Mouse (Mus musculus): ENCODE results near the gene Ghdc. TPM values are rescaled to one million over a fixed set of nuclear protein-coding genes. Genes with fewer than 3 reads are reported as not detected.
"Not testable (repeated sequence)": the region's sequence is repeated elsewhere in the genome, so short reads cannot be mapped to it uniquely, and the experiment has no call there.

The Ghdc gene
- polyA plus RNA-seq, 1 experiment from 2014 or later = 2.6 TPM

DNA sequence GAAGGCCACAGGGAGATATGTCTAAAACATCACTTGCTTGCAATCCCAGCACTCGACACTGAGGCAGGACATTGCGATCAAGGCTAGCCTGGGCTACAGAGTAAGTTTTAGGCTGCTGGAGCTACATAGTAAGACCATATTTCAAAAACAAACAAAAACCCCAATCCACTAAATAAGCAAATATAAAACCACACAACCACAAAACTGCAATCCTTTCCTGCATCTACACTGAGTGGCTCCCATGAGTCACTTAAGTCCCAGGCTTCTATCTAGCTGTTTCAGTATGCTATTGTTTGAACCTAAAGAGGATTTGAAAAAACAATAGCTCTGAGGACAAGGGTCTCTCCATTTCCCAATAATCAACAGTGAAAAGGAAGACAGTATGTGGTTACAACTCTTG lies 24.6 kb upstream of the Ghdc start:
- Histone ChIP-seq H3K9ac (ENCODE audit: low read length) (no peak overlapping the region), H3K9me3 (ENCODE audit: control insufficient read depth, low read length) (no peaks in the 10 kb centered on the region), H3K4me2 (ENCODE audit: low read depth, severe bottlenecking) (no peak overlapping the region), H3K4me3 (ENCODE audit: low read depth, low read length) (no peak overlapping the region), H3K27ac (replicated peaks; ENCODE audit: low read depth, low read length) (no peak overlapping the region), H3K36me3 (ENCODE audit: control insufficient read depth, insufficient read depth, low read length) (no peaks in the 10 kb centered on the region), H3K27me3 (ENCODE audit: control insufficient read depth, insufficient read depth, low read length) (no peaks in the 10 kb centered on the region), H3K4me1 (ENCODE audit: control insufficient read depth, insufficient read depth, low read length) (0 out of 2 replicates have a peak, but pooled peaks cover 3% of the 10 kb centered on the region)
- 97% methylated on average over 2 of the region's 2 CpGs for WGBS
- no peak for ATAC-seq (ENCODE audit: insufficient number of reproducible peaks, low FRiP score, low TSS enrichment, low read depth)
- DNase-seq (ENCODE audit: low spot score) = no peak

- WGBS = 89% methylated on average over 2 of the region's 2 CpGs
- H3K9me3 ChIP-seq (ENCODE audit: control insufficient read depth, low read length) = no peaks in the 10 kb centered on the region
- H3K4me2 ChIP-seq (ENCODE audit: low read depth, severe bottlenecking) = no peak overlapping the region
- H3K4me3 ChIP-seq (ENCODE audit: low read depth, low read length) = no peak overlapping the region
- no peaks in the 10 kb centered on the region for H3K36me3 ChIP-seq (ENCODE audit: control insufficient read depth, insufficient read depth, low read length)
- H3K4me1 ChIP-seq (ENCODE audit: control insufficient read depth, insufficient read depth, low read length) = peaks cover 8% of the 10 kb centered on the region
- DNase-seq (ENCODE audit: low spot score) (no peak), ATAC-seq (ENCODE audit: insufficient number of reproducible peaks, low FRiP score, low TSS enrichment, low read depth) (no peak)
- H3K9ac ChIP-seq (ENCODE audit: low read length) = no peak overlapping the region
- H3K27ac ChIP-seq (replicated peaks; ENCODE audit: low read depth, low read length) = no peak overlapping the region
- no peaks in the 10 kb centered on the region for H3K27me3 ChIP-seq (ENCODE audit: control insufficient read depth, insufficient read depth, low read length)
These were observed 20.8 kb upstream of the Ghdc start for GRCm38 (mm10) chr11:100791457-100792049.

- WGBS = 91% methylated on average over 9 of the region's 9 CpGs
- DNase-seq (ENCODE audit: low spot score); H3K27ac ChIP-seq (replicated peaks; ENCODE audit: low read depth, low read length); H3K4me3 ChIP-seq (ENCODE audit: low read depth, low read length); H3K4me1 ChIP-seq (ENCODE audit: control insufficient read depth, insufficient read depth, low read length); H3K9me3 ChIP-seq (ENCODE audit: control insufficient read depth, low read length); H3K9ac ChIP-seq (ENCODE audit: low read length); ATAC-seq (ENCODE audit: insufficient number of reproducible peaks, low FRiP score, low TSS enrichment, low read depth); H3K4me2 ChIP-seq (ENCODE audit: low read depth, severe bottlenecking); H3K27me3 ChIP-seq (ENCODE audit: control insufficient read depth, insufficient read depth, low read length); H3K36me3 ChIP-seq (ENCODE audit: control insufficient read depth, insufficient read depth, low read length): not testable (repeated sequence)
These were observed 19.9 kb upstream of the Ghdc start for GRCm38 (mm10) chr11:100790644-100791043.

DNA sequence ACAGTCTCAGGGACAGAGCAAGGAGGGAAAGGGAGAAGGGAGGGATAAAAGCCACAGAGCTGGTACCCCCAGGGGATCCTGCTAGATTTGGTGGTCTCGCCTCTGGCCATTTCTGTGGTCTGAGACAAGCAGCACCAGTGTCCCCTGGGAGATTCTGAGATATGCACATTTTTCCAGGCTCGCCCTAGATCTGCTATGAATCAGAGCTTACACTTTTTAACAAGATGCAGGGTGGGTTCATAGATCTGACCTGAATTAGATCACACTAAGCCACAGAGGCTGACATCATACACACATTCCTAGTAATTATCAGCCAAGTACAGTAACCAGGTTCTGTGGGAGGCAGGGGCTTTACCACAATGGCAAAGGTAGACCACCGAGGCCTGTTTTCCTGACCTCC lies 18.9 kb upstream of the Ghdc start:
- ATAC-seq (ENCODE audit: insufficient number of reproducible peaks, low FRiP score, low TSS enrichment, low read depth) (no peak), DNase-seq (ENCODE audit: low spot score) (no peak)
- H3K4me3 ChIP-seq (ENCODE audit: low read depth, low read length) = no peak overlapping the region
- 86% methylated on average over 3 of the region's 3 CpGs for WGBS
- H3K36me3 ChIP-seq (ENCODE audit: control insufficient read depth, insufficient read depth, low read length) = no peaks in the 10 kb centered on the region
- H3K9me3 ChIP-seq (ENCODE audit: control insufficient read depth, low read length) = no peaks in the 10 kb centered on the region
- H3K9ac ChIP-seq (ENCODE audit: low read length) = no peak overlapping the region
- no peak overlapping the region for H3K27ac ChIP-seq (replicated peaks; ENCODE audit: low read depth, low read length)
- H3K27me3 ChIP-seq (ENCODE audit: control insufficient read depth, insufficient read depth, low read length) = no peaks in the 10 kb centered on the region
- H3K4me1 ChIP-seq (ENCODE audit: control insufficient read depth, insufficient read depth, low read length) = peaks cover 8% of the 10 kb centered on the region
- H3K4me2 ChIP-seq (ENCODE audit: low read depth, severe bottlenecking) = no peak overlapping the region

GRCm38 (mm10) chr11:100785774-100786173 lies 15.0 kb upstream of the Ghdc start:
- H3K4me1 ChIP-seq (ENCODE audit: control insufficient read depth, insufficient read depth, low read length) = peaks cover 8% of the 10 kb centered on the region
- H3K4me3 ChIP-seq (ENCODE audit: low read depth, low read length) = no peak overlapping the region
- 93% methylated on average over 2 of the region's 2 CpGs for WGBS
- no peak overlapping the region for H3K27ac ChIP-seq (replicated peaks; ENCODE audit: low read depth, low read length)
- no peaks in the 10 kb centered on the region for H3K27me3 ChIP-seq (ENCODE audit: control insufficient read depth, insufficient read depth, low read length)
- DNase-seq (ENCODE audit: low spot score) (no peak), ATAC-seq (ENCODE audit: insufficient number of reproducible peaks, low FRiP score, low TSS enrichment, low read depth) (no peak)
- no peak overlapping the region for H3K4me2 ChIP-seq (ENCODE audit: low read depth, severe bottlenecking)
- peaks cover 2% of the 10 kb centered on the region; the same call in 1 of the 2 replicates for H3K36me3 ChIP-seq (ENCODE audit: control insufficient read depth, insufficient read depth, low read length)
- no peaks in the 10 kb centered on the region for H3K9me3 ChIP-seq (ENCODE audit: control insufficient read depth, low read length)
- H3K9ac ChIP-seq (ENCODE audit: low read length) = no peak overlapping the region

DNA sequence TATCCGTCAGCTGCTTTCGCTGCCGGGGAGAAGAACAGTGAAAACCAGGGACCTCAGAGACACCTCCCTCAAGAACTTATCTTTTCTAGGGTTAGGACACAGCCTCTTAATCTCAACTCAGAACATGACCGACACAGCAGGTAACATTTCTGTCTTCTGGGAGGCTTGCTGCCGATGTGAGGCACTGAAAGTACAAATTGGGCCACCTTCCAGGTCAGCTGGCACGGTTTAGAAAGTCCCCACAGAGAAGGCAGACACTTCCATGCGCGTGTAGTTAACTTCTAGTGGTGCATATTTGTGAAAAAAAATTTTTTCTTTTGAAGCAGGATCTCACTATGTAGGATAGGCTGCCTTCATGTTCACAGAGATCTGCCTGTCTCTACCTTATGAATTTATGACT lies 13.5 kb upstream of the Ghdc start:
- ATAC-seq (ENCODE audit: insufficient number of reproducible peaks, low FRiP score, low TSS enrichment, low read depth) = no peak
- Histone ChIP-seq H3K4me3 (ENCODE audit: low read depth, low read length) (no peak overlapping the region), H3K9ac (ENCODE audit: low read length) (no peak overlapping the region), H3K4me1 (ENCODE audit: control insufficient read depth, insufficient read depth, low read length) (peaks cover 8% of the 10 kb centered on the region), H3K27ac (replicated peaks; ENCODE audit: low read depth, low read length) (no peak overlapping the region), H3K9me3 (ENCODE audit: control insufficient read depth, low read length) (no peaks in the 10 kb centered on the region), H3K36me3 (ENCODE audit: control insufficient read depth, insufficient read depth, low read length) (peaks cover 2% of the 10 kb centered on the region; the same call in 1 of the 2 replicates), H3K4me2 (ENCODE audit: low read depth, severe bottlenecking) (no peak overlapping the region), H3K27me3 (ENCODE audit: control insufficient read depth, insufficient read depth, low read length) (no peaks in the 10 kb centered on the region)
- WGBS = 87% methylated on average over 8 of the region's 8 CpGs
- no peak for DNase-seq (ENCODE audit: low spot score)

DNA sequence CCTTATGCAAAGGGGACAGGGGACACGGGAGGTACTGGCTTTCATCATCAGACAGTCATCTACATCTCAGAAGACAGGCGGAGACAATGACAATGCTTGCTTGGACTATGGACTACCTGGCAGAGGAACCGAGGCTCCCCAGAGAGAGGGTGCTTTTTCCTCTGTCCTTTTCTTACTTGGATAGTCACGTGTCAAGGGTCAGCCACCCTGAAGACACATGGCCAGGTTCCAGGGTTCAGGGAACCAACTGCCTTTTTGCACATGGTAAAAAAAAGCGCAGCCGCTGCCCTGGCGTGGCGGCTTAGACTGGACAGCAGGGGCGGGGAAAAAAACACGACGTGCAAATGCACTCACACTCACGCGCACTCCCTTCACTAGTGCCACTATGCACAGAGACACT lies 11.8 kb upstream of the Ghdc start:
- no peak overlapping the region for H3K4me2 ChIP-seq (ENCODE audit: low read depth, severe bottlenecking)
- DNase-seq (ENCODE audit: low spot score) (no peak), ATAC-seq (ENCODE audit: insufficient number of reproducible peaks, low FRiP score, low TSS enrichment, low read depth) (no peak)
- H3K27me3 ChIP-seq (ENCODE audit: control insufficient read depth, insufficient read depth, low read length) = no peaks in the 10 kb centered on the region
- 90% methylated on average over 13 of the region's 13 CpGs for WGBS
- H3K9ac ChIP-seq (ENCODE audit: low read length) = no peak overlapping the region
- no peaks in the 10 kb centered on the region for H3K9me3 ChIP-seq (ENCODE audit: control insufficient read depth, low read length)
- H3K36me3 ChIP-seq (ENCODE audit: control insufficient read depth, insufficient read depth, low read length) = peaks cover 2% of the 10 kb centered on the region; the same call in 1 of the 2 replicates
- no peak overlapping the region for H3K4me3 ChIP-seq (ENCODE audit: low read depth, low read length)
- no peak overlapping the region for H3K27ac ChIP-seq (replicated peaks; ENCODE audit: low read depth, low read length)
- H3K4me1 ChIP-seq (ENCODE audit: control insufficient read depth, insufficient read depth, low read length) = 0 out of 2 replicates have a peak, but pooled peaks cover 3% of the 10 kb centered on the region

DNA sequence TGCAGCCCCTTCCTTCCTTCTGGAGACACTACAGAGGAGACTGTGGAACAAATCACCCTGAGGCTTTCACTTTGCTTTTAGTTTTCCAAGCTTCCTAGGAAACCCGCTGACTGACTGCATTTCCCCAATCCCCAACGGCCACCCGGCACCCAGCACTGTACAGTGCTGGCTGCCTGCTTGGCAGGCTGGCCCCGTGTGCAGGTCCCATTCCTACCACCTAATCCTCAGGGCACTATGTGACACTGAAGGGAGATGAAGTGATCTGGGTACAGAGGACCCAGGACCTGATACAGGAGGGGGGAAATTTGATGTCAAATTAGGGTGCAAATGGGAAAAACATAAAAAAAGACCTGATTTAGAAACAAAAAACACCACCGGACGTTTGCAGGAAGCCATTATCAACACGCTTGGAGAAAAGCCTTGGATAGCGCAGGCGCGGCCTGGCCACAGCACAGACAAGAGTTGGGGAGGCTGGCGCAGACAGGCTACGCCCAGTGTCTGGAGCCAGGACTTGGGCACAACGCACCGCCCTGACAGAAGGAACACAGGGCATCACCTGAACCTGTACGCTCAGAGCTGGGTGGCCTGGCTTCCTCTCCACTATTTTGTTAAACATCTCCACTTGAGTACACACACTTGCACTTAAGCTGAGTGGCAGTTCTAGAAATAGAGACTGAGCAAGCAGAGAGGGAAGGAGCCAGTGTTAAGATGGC lies 11.2 kb upstream of the Ghdc start:
- Histone ChIP-seq H3K27ac (replicated peaks; ENCODE audit: low read depth, low read length) (no peak overlapping the region), H3K4me2 (ENCODE audit: low read depth, severe bottlenecking) (no peak overlapping the region), H3K27me3 (ENCODE audit: control insufficient read depth, insufficient read depth, low read length) (no peaks in the 10 kb centered on the region), H3K9me3 (ENCODE audit: control insufficient read depth, low read length) (no peaks in the 10 kb centered on the region), H3K36me3 (ENCODE audit: control insufficient read depth, insufficient read depth, low read length) (peaks cover 2% of the 10 kb centered on the region; the same call in 1 of the 2 replicates), H3K4me3 (ENCODE audit: low read depth, low read length) (no peak overlapping the region), H3K4me1 (ENCODE audit: control insufficient read depth, insufficient read depth, low read length) (no peaks in the 10 kb centered on the region), H3K9ac (ENCODE audit: low read length) (no peak overlapping the region)
- WGBS = 89% methylated on average over 15 of the region's 15 CpGs
- DNase-seq (ENCODE audit: low spot score) (no peak), ATAC-seq (ENCODE audit: insufficient number of reproducible peaks, low FRiP score, low TSS enrichment, low read depth) (no peak)
